Mouse (Mus musculus) adrenal gland, postnatal 36 days (tissue): ENCODE data around the gene Klhl28. TPM values are rescaled to one million over a fixed set of nuclear protein-coding genes. Genes with fewer than 3 reads are reported as not detected.

Experiments used
- DNase-seq, 2 experiments: peaks; one replicate each; pipeline ENCODE4 v3.0.0; 2021; ENCODE audit warnings: mixed read lengths in 1 of 2
- long read RNA-seq, 2 experiments: library from polyadenylated mRNA; stranded (forward); transcript quantifications; one replicate each; pipeline ENCODE4 v2.0.0; 2021; ENCODE audit warnings: borderline sequencing depth in 2 of 2
- total RNA-seq, 2 experiments: library from RNA; stranded (reverse); gene quantifications; 2 replicates each; pipeline ENCODE4 v1.2.3; 2021

Klhl28 gene
- 10 to 100 TPM; 13.0 to 13.8 TPM for total RNA-seq
- long read RNA-seq, experiment 1, full-length matches to known transcripts = 3 of 4 reads
- long read RNA-seq, experiment 1, partial matches to known transcripts = 1 of 4 reads
- long read RNA-seq, experiment 1, other reads (novel, unspliced or antisense) = 0 of 4 reads
- long read RNA-seq, experiment 2 = 0 reads

DNA sequence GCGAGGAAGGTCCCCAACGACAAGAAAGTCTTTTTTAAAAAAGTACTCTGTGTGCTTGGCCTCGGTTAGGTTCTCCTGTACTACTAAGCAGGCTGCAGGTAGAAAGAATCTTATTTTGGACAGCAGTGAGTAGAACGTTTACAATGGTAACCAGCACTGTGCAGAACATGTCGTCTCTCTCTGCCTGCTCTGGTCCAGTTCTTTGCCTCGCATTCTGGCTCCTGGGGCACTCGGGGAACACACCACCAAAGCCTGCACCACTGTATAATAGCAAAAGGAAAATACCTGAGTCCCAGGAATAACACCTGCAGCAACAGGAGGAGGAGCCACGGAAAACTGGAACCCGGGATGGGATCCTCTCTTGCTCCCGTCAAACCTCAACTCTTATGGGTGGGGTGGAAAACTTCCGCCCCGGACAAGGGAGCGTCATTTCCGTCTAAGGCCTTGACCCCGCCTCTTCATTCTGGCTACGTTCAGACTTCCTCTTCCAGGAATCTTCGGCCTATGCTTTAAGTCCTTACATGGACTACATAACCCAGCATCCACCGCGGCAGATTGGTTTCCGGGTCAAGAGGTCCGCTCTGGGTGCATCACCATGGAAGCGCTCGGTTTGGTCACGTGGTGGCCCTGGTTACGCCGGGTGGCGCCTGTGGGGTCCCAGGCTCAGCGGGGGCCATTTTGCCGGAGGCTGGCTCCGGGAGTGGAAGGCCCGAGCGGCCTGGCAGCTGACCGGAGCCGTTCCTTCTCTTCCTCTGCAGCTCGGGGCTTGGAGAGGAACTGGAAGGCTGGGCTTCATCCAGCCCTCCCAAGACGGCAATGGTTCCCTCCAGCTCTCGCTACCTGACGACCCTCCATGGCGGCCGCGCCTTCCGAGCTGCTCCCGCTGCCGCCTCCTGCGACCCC is at the start of gene Klhl28, which contains the start of gene Togaram1:
TSS of gene Klhl28 (minus strand) at position 411 of the 903 bp plus-strand sequence.
TSS of gene Togaram1 (plus strand) at position 681 of the 903 bp plus-strand sequence.
- peak; percentile 99 to 100 for DNase-seq

DNA sequence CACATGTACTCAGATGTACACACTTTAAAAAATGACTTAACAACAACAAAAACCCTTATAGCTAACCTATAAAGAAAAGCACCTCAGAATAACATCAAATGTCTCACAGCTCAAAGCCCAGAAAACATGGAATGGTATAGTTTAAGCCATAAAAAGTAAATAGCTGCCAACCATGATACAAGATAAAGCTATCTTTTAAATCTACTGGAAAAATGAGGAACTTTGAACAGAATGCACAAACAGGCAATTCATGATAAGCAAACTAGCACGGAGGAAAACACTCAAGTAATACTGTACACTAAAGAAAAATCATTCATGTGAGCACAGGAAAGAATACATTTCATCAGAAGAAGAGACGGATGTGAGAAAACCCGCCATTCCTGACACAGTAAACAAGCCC is 42.4 kb upstream of the Klhl28 start:
- DNase-seq = no peak

DNA sequence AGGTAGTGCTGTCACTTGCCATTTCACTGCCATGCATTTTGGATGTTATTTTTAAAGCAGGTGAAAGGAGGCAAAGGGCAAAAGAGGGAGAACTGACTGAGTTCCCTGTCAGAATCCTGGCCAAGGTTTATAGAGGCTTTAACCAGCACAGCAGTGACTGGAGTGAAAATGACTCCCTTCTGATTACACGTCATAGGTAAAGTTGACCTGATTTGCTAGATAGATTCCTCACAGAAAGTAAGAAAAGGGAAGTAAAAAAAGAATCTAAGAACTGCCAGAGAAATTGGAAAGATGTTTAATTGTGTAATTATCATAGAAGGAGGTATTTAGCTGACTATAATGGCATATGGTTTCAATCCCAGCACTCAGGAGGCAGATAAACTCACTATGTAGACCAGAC is 12.2 kb upstream of the Klhl28 start:
- DNase-seq = no peak

DNA sequence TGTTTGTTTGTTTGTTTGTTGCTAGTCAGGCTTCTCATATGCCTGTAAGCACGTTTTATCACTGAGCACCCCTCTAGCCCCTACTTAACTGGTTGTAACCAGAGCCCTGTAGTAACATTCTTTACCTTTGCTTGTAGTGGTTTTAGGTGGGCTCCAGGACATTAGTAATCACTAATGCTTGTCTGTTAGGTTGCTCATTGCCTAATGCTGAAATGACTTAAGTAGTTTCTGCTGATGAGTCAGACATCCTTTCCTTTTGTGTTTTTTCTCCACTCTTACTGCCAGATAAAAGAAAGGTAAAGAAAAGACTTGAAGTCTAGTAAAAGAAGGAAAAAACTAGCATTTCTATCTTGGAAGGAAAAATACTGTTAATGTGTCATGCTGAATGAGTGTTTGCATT is 10.9 kb upstream of the Klhl28 start:
- DNase-seq = no peak

GRCm38 (mm10) chr12:64975558-64975957 is 10.2 kb upstream of the Klhl28 start:
- no peak for DNase-seq

- DNase-seq = no peak
These were observed 6.7 kb upstream of the Klhl28 start for GRCm38 (mm10) chr12:64972063-64972462.

DNA sequence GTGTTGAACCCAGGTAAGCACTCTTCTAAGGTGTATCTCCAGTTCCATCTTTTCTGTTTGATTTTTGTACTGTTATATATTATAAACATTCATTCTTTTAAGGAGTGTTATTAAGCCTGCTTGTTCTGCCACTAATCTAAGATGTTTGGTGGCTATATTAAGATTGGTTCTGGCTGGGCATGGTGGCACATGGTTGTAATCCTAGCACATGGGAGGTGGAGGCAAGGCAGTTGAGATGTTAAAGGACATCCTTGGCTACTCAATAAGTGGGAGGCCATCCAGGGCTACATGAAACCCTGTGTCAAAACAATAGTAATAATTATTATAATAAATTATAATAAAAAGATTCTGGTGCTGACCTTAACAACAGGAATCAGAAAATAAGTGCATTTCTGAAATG is 6.1 kb upstream of the Klhl28 start:
- DNase-seq = no peak

- no peak for DNase-seq
These were observed 2.7 kb upstream of the Klhl28 start for GRCm38 (mm10) chr12:64968067-64968466.

GRCm38 (mm10) chr12:64967470-64967869 is 2.1 kb upstream of the Klhl28 start:
- peak; percentile 23 to 24 for DNase-seq

- peak; percentile 13 to 22 for DNase-seq
These were observed 1.5 kb upstream of the Klhl28 start for GRCm38 (mm10) chr12:64966652-64967435.

- peak; percentile 57 to 61 for DNase-seq
These were observed 832 bp upstream of the Klhl28 start for GRCm38 (mm10) chr12:64966101-64966631.

DNA sequence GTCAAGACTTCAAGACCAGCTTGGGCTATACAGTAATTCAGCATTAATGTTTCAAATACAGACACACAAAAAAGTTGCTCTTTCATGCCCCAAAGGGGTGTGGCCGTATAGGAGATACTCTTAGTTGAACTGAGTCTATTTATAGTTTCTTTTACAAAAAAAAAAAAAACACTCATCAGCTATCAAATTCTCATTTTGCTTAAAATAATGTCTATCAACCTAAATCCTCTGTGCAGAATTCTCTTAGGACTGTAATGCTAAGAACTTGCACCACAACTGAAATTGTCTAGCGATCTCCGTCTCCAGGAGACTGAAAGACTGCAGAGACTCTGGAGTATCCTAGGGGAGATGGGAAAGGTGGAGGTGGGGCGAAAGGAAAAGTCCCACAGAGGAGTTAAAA is 774 bp downstream of the Klhl28 start:
- DNase-seq = no peak

DNA sequence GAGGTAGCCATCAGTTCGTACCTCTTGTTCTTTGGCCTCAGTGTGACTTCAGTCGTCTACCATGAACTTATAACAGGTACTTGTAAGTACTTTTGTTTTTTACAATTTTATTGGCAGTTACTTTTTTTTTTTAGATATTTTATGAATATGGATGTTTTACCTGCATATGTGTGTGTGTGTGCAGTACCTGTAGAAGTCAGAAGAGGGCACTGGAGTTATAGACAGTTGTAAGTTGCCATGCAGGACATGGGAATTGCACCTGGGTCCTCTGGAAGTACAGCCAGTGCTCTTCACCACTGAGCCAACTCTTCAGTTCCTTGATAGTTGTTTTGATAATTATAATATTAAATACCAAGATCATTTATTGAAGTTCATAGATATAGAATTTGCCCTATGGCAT is 27.8 kb downstream of the Klhl28 start:
- DNase-seq = peak in 1 of 2 experiments; percentile 29

DNA sequence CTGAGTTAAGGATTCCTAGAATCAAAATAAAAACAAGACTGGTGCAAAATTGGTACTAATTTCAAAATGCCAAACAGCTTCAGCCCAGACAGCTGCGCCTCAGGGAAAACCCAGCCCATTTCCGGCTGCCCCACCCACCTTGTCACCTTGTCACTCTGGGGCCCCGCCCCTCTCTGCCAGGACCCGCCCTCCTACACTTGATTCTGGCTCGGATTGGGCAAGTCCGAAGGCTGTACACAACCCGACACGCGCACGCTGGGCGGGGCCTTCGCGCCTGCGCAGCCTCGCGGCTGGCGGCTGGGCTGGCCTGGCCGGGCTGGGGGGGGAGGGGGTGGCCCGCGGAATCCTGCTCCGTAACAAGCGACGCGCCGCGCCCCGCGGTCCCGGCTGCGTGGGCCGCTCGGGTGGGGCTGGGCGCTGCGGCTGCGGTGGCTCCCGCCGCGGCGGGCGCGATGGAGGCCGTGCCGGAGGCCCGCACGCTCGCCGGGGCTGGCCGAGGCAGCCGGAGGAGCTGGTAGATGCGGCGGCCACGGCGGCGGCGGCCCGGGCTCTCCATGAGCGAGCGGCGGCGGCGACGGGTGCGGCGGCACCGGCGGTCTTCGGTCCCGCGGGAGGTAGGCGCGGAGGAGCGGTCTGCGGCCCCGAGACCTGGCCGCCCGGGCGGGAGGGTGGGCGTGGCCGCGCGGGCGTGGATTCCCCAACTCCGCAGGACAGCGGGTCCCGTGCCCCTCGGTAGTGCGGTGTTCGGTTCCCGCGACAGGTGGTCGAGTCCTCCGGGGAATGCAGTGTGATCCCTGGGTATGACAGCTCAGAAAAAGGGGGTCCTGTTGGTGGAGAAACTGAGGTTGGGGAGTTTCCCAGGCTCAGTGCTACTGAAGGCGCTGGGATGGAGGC is 47.5 kb downstream of the Klhl28 start, which contains the start of gene Gm527:
TSS of gene Gm527 (plus strand) at position 329 of the 894 bp plus-strand sequence.
- DNase-seq = peak; percentile 97 to 98

GRCm38 (mm10) chr12:64916735-64917134 is 48.6 kb downstream of the Klhl28 start:
- no peak for DNase-seq

DNA sequence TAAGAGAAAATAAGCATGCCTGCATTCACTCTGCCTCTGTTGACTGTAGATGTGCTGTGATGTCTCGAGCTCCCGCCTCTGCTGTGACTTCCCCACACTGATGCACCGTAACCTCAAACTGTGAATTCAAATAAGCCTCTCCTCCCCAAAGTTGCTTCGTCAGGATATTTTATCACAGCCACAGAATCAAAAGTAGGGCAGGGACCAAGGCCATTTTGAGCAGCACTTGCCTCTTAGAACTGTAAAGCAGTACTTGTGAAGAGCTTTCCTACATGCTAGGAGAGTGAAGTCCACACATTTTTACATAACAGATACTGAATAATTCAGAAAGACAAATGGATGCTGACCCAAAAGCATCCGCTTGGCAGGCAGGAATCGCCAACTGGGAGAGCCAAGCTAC is 52.3 kb downstream of the Klhl28 start:
- DNase-seq = no peak

DNA sequence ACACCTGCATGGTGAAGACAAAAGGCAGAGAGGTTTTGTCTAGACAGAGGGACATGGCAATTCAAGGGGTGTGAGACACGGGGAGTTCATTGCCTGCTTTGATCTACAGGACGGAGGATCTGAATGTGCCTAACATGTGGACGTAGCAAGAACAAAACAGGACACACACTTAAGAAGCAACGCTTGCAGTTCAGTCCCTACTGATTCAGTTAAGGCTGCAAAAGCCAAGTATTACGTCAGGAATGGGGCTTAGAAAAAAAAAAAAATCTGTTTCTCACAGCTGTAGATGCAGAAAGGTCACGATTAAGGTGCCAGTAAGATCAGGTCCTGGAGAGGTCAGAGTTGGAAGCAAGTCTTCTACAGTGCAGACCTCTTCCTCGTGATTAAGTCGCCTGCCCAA is 62.1 kb downstream of the Klhl28 start:
- DNase-seq = no peak

DNA sequence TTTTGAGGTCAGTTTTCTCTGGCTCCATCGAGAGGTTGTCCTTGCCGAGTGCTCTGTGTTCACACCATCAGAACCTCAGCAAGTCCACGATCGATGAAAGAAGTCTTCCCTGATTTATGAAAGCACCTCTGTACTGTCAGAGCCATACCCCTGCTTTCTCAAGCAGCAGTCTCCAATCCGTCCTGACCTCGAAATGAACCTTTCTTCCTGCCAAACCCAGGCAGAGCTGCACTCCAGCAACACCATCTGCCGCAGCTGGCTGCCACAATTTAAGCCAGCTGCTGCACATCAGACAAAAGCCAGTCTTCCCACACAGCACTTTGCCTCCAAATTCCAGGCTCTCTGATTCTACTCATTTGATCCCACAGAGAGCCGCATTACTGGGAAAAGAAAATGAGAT is 62.8 kb downstream of the Klhl28 start:
- peak; percentile 22 to 25 for DNase-seq

DNA sequence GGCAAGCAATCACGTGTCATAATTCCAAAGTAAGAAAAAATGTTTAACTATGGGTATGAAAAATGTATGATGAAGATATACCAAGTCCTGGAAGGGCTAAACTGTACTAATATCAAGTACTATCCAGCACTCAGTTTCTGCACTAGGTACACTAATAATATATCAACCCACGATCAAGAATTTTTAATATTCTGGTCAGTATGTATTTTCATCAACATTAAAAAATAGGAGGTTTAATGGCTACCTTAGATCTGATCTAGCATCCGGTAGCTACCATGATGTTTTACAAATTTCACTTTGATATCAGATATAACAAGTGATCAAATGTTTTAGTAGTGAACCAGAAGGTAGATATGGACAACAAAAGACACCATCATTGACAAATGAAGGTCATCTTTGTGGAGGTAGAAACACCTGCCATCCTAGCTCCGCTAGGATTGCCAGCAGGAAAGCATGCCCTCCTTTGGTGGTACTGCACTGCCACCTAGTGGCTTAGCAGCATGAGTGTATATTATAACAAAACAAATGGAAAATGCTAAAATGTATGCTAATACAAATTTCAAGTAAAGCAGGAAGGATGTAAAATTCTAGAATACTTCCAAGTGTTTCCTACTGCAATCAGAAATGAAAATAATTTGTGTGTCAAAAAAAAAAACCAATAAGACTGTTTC is 68.1 kb downstream of the Klhl28 start:
- DNase-seq = peak; percentile 61 to 78
